Mouse (Mus musculus) T-cell, adult 2 months (primary cell): ENCODE measurements at regions not wholly inside any gene's neighbourhood (a gene's known extent, or its start where the extent isn't known, plus 50 kb on each side); places are given as distances from the start of the nearest gene placed in this dataset.

Experiments used
- DNase-seq: peaks from one replicate; pipeline ENCODE4 v3.0.0; 2022; ENCODE audit warnings: low spot score

DNA sequence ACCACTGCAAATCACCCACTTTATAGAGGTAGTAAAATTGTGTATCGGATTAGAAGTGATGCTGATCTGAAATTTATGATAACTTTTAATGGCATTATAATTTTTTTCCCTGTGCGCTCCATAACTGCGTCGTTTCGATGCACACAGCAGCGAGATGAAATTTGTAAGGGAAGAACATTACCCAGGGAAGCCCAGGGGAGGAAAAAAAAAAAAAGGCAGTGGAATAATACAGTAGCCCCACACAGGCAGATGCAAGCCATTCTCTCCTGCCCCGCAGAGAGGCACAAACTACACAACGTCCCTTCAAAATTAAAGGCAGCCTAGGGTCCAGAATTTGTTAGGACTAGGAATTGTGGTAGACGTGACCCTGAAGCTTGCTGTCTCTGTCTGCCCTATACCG lies 234.2 kb downstream of the Il20rb start:
- no peak for DNase-seq
